Mouse (Mus musculus) inflammation-experienced regulatory T-cells, adult 6 months (primary cell): ENCODE data around the gene Zfp503. TPM values are rescaled to one million over a fixed set of nuclear protein-coding genes. Genes with fewer than 3 reads are reported as not detected.

Source experiments
- ATAC-seq: one replicate; pipeline ENCODE4 v1.8.0; 2017
- polyA plus RNA-seq, 3 experiments: library from polyadenylated mRNA; unstranded; fragments of 100-300 nt; shearing (Covaris generic); gene quantifications; one replicate each; pipeline ENCODE4 v1.2.1; 2017

The Zfp503 gene
- polyA plus RNA-seq, 3 experiments from 2014 or later = not detected

- no peak for ATAC-seq
These were observed 4.1 kb upstream of the Zfp503 start for GRCm38 (mm10) chr14:21993251-21994060.

GRCm38 (mm10) chr14:21992321-21992885 lies 3.0 kb upstream of the Zfp503 start:
- ATAC-seq = no peak

GRCm38 (mm10) chr14:21991856-21992255 lies 2.5 kb upstream of the Zfp503 start:
- ATAC-seq = no peak

- ATAC-seq = no peak
These were observed 1.9 kb upstream of the Zfp503 start for GRCm38 (mm10) chr14:21991251-21991780.

GRCm38 (mm10) chr14:21990321-21991021 lies 1.1 kb upstream of the Zfp503 start:
- ATAC-seq = no peak

GRCm38 (mm10) chr14:21988577-21989290 lies 667 bp downstream of the Zfp503 start:
- ATAC-seq = no peak

- ATAC-seq = no peak
These were observed 1.5 kb downstream of the Zfp503 start for GRCm38 (mm10) chr14:21987660-21988576.

- no peak for ATAC-seq
These were observed 2.4 kb downstream of the Zfp503 start for GRCm38 (mm10) chr14:21986733-21987659.

- ATAC-seq = no peak
These were observed 3.2 kb downstream of the Zfp503 start for GRCm38 (mm10) chr14:21985981-21986732.

- ATAC-seq = no peak
These were observed 3.9 kb downstream of the Zfp503 start for GRCm38 (mm10) chr14:21985426-21985931.

GRCm38 (mm10) chr14:21984757-21985425 lies 4.5 kb downstream of the Zfp503 start:
- ATAC-seq = no peak

- no peak for ATAC-seq
These were observed 5.3 kb downstream of the Zfp503 start for GRCm38 (mm10) chr14:21983950-21984730.

GRCm38 (mm10) chr14:21983311-21983949 lies 6.0 kb downstream of the Zfp503 start:
- ATAC-seq = no peak

GRCm38 (mm10) chr14:21982592-21983310 lies 6.7 kb downstream of the Zfp503 start:
- ATAC-seq = no peak

GRCm38 (mm10) chr14:21982096-21982591 lies 7.3 kb downstream of the Zfp503 start:
- ATAC-seq = no peak

- no peak for ATAC-seq
These were observed 7.9 kb downstream of the Zfp503 start for GRCm38 (mm10) chr14:21981462-21981861.

- no peak for ATAC-seq
These were observed 20.4 kb downstream of the Zfp503 start for GRCm38 (mm10) chr14:21968978-21969377.
